9 mouse cellular contexts compared by ENCODE assay signal in the genomic region with DNA sequence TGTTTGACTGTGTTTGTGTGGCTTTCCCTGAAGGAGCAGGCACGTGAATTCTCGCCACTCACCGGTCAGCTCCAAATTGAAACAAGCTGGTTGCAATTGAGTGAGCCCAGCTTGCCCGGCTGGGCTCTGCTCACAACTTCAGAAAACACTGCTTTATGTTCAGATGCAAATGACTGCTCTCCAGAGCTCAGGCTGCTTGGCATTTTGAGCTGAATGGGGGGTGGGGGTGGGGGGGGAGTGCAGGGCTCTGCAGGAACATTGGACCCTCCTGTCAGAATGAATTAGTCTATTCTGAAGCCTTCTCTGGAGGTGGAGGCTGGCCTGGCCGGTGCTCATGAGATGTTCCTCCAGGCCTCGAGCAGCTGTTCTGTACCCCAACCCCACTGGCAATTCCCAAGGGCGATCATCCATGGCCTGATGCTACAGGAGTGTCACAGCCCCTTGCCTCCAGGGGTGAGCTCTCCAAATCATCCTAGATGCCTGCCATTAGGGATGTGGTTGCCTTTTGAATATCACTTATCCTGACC.
DNase-seq lines count a peak whose midpoint lies in the region; ATAC-seq and TF ChIP-seq lines count a peak whose summit lies in the region.
"Had no signal": no experiment of that assay in that cellular context is flagged by ENCODE, and none has a peak within 500 bp of the region (broad histone marks: within the 10 kb centered on the region; RNA-seq: fewer than 3 reads in every experiment).

No protein-coding gene starts in this region.

- H3K36me3 ChIP-seq in lung, postnatal 0 days (ENCODE audit: insufficient read depth, low read length): no peaks in the 10 kb centered on the region
- H3K36me3 ChIP-seq in limb, embryonic 14.5 days (ENCODE audit: control insufficient read depth, insufficient read depth, low read length): no peaks in the 10 kb centered on the region
- H3K36me3 ChIP-seq in intestine, postnatal 0 days (ENCODE audit: control insufficient read depth, insufficient read depth): no peaks in the 10 kb centered on the region
- no peaks in the 10 kb centered on the region for H3K36me3 ChIP-seq in stomach, postnatal 0 days (ENCODE audit: control insufficient read depth, insufficient read depth, low read length)

- H3K27me3 ChIP-seq in lung, postnatal 0 days (replicated peaks; ENCODE audit: insufficient read depth, low read length): no peaks in the 10 kb centered on the region
- no peaks in the 10 kb centered on the region for H3K27me3 ChIP-seq in limb, embryonic 14.5 days (ENCODE audit: control insufficient read depth, insufficient read depth, low read length)
- H3K27me3 ChIP-seq in intestine, postnatal 0 days (replicated peaks; ENCODE audit: control insufficient read depth, insufficient read depth, low read length): no peaks in the 10 kb centered on the region
- H3K27me3 ChIP-seq in stomach, postnatal 0 days (ENCODE audit: control insufficient read depth, insufficient read depth, low read length): no peaks in the 10 kb centered on the region

- H3K4me3 ChIP-seq in lung, postnatal 0 days (ENCODE audit: low read depth, low read length): no peak overlapping the region
- H3K4me3 ChIP-seq in limb, embryonic 14.5 days (replicated peaks; ENCODE audit: low read length): no peak overlapping the region
- no peak overlapping the region for H3K4me3 ChIP-seq in intestine, postnatal 0 days (ENCODE audit: low read depth, low read length)
- H3K4me3 ChIP-seq in stomach, postnatal 0 days (ENCODE audit: low read depth, low read length): no peak overlapping the region

- H3K9ac ChIP-seq in lung, postnatal 0 days (replicated peaks; ENCODE audit: low read depth): no peak overlapping the region
- no peak overlapping the region for H3K9ac ChIP-seq in limb, embryonic 14.5 days (ENCODE audit: low read depth, low read length, severe bottlenecking)
- H3K9ac ChIP-seq in intestine, postnatal 0 days (ENCODE audit: low read depth, low read length): no peak overlapping the region
- H3K9ac ChIP-seq in stomach, postnatal 0 days (ENCODE audit: low read length): no peak overlapping the region

- TF ChIP-seq POLR2A in limb, embryonic 14.5 days (IDR thresholded peaks at IDR 0.05; ENCODE audit: borderline replicate concordance, extremely low read depth, insufficient read depth, insufficient read length): no peak

- H3K27ac ChIP-seq in lung, postnatal 0 days (ENCODE audit: low read length): no peak overlapping the region
- peak overlapping the region; percentile 68 for H3K27ac ChIP-seq in limb, embryonic 14.5 days (replicated peaks; ENCODE audit: low read depth, low read length)
- no peak overlapping the region for H3K27ac ChIP-seq in intestine, postnatal 0 days (ENCODE audit: low read depth, low read length)
- no peak overlapping the region for H3K27ac ChIP-seq in stomach, postnatal 0 days (replicated peaks)

- no peaks in the 10 kb centered on the region; the same call in 1 of the 2 replicates for H3K4me1 ChIP-seq in lung, postnatal 0 days (ENCODE audit: insufficient read depth, low read depth, low read length)
- H3K4me1 ChIP-seq in limb, embryonic 14.5 days (ENCODE audit: control insufficient read depth, insufficient read depth, low read length): peaks cover 48% of the 10 kb centered on the region
- H3K4me1 ChIP-seq in intestine, postnatal 0 days (replicated peaks; ENCODE audit: control insufficient read depth, insufficient read depth, low read length): 0 out of 2 replicates have a peak, but pooled peaks cover 3% of the 10 kb centered on the region
- H3K4me1 ChIP-seq in stomach, postnatal 0 days (replicated peaks; ENCODE audit: control insufficient read depth, insufficient read depth): 0 out of 2 replicates have a peak, but pooled peaks cover 2% of the 10 kb centered on the region

- DNase-seq in lung, postnatal 0 days (ENCODE audit: low spot score): peak; percentile 23
- DNase-seq in lung, postnatal 10 days: no peak
- peak; percentile 90 for DNase-seq in forelimb bud, embryonic 11.5 days (ENCODE audit: low read depth, low spot score)
- peak; percentile 68 for DNase-seq in limb, embryonic 14.5 days (ENCODE audit: low spot score)
- DNase-seq in thymus, postnatal 14 days: no peak
- no peak for DNase-seq in stomach, postnatal 0 days (ENCODE audit: low spot score)
- DNase-seq: adrenal gland, adult 8-10 months had no signal

- no peak for ATAC-seq in lung, postnatal 0 days
- peak; percentile 66; the same call in 1 of the 2 replicates for ATAC-seq in limb, embryonic 14.5 days (ENCODE audit: low FRiP score, low read depth)
- ATAC-seq in intestine, postnatal 0 days: no peak
- no peak for ATAC-seq in stomach, postnatal 0 days (ENCODE audit: low FRiP score, low TSS enrichment)
- ATAC-seq in cerebellum, adult (ENCODE audit: insufficient number of reproducible peaks, low FRiP score, low TSS enrichment): no peak

- no peak for TF ChIP-seq CTCF in lung, postnatal 0 days (IDR thresholded peaks at IDR 0.05)
- no peak for TF ChIP-seq CTCF in intestine, postnatal 0 days (IDR thresholded peaks at IDR 0.05; ENCODE audit: low read depth)
- no peak for TF ChIP-seq CTCF in stomach, postnatal 0 days (IDR thresholded peaks at IDR 0.05; ENCODE audit: low read depth)

- no peak overlapping the region for H3K4me2 ChIP-seq in lung, postnatal 0 days (replicated peaks; ENCODE audit: low read depth, low read length)
- peak overlapping the region; percentile 22 for H3K4me2 ChIP-seq in limb, embryonic 14.5 days (replicated peaks; ENCODE audit: low read depth, low read length, severe bottlenecking)
- no peak overlapping the region for H3K4me2 ChIP-seq in intestine, postnatal 0 days (replicated peaks; ENCODE audit: low read depth)
- no peak overlapping the region for H3K4me2 ChIP-seq in stomach, postnatal 0 days (replicated peaks; ENCODE audit: low read depth)

- no peaks in the 10 kb centered on the region for H3K9me3 ChIP-seq in lung, postnatal 0 days (ENCODE audit: low read length)
- H3K9me3 ChIP-seq in limb, embryonic 14.5 days (ENCODE audit: control insufficient read depth, low read length): no peaks in the 10 kb centered on the region
- no peaks in the 10 kb centered on the region for H3K9me3 ChIP-seq in intestine, postnatal 0 days (ENCODE audit: control insufficient read depth)
- H3K9me3 ChIP-seq in stomach, postnatal 0 days (ENCODE audit: control insufficient read depth, low read length): no peaks in the 10 kb centered on the region

- TF ChIP-seq EP300 in lung, postnatal 0 days (IDR thresholded peaks at IDR 0.05): no peak
- no peak for TF ChIP-seq EP300 in stomach, postnatal 0 days (optimal IDR thresholded peaks at IDR 0.05)

- whole genome bisulfite sequencing in lung, postnatal 0 days: 48% methylated on average over 7 of the region's 7 CpGs
- 18% methylated on average over 7 of the region's 7 CpGs for WGBS in limb, embryonic 14.5 days
- 71% methylated on average over 7 of the region's 7 CpGs for WGBS in intestine, postnatal 0 days
- WGBS in stomach, postnatal 0 days: 58% methylated on average over 7 of the region's 7 CpGs

Comparison
In these comparisons a context has a peak if more than half of its experiments do, and no peak if none do; other contexts are left out.
1. DNase-seq: peak in lung, postnatal 0 days (single experiment), forelimb bud, embryonic 11.5 days (single experiment) and limb, embryonic 14.5 days (single experiment); none in lung, postnatal 10 days (single experiment), thymus, postnatal 14 days (single experiment) and stomach, postnatal 0 days (single experiment).